Mouse (Mus musculus) thymus, postnatal 0 days (tissue): ENCODE measurements around the gene Fbxw16. TPM values are rescaled to one million over a fixed set of nuclear protein-coding genes. Genes with fewer than 3 reads are reported as not detected.
"Not testable (repeated sequence)": the region's sequence is repeated elsewhere in the genome, so short reads cannot be mapped to it uniquely, and the experiment has no call there.

Experiments used
- DNase-seq: peaks from one replicate; pipeline ENCODE4 v3.0.0-alpha.2; 2015; ENCODE audit warnings: low spot score
- polyA plus RNA-seq: library from polyadenylated mRNA; unstranded; fragments of >200 nt; fragmentation: Nextera tagmentation; extraction: Ambion mirVana; gene quantifications from 2 replicates; pipeline ENCODE4 v1.2.1, GENCODE M21; 2015

The Fbxw16 gene
- not detected in 2 replicates for polyA plus RNA-seq

GRCm38 (mm10) chr9:109449040-109449439, at the start of gene Fbxw16:
TSS of gene Fbxw16 (minus strand) at chr9:109449140.
- no peak for DNase-seq

- not testable (repeated sequence) for DNase-seq
Measured at GRCm38 (mm10) chr9:109495775-109496174, 46.8 kb upstream of the Fbxw16 start, which contains the start of gene Fbxw19. TSS of gene Fbxw19 (minus strand) at chr9:109495875.

GRCm38 (mm10) chr9:109432956-109433355, 16.0 kb downstream of the Fbxw16 start:
- DNase-seq = no peak

GRCm38 (mm10) chr9:109404196-109404595, 44.7 kb downstream of the Fbxw16 start, which contains the start of gene Fbxw22:
TSS of gene Fbxw22 (minus strand) at chr9:109404296.
- not testable (repeated sequence) for DNase-seq

Other genes with a start within 250 kb of the Fbxw16 start
- gene Fbxw20, start 214.4 kb downstream of the Fbxw16 start, polyA plus RNA-seq = not detected in 2 replicates
- not detected in 2 replicates for gene Fbxw14, start 161.5 kb downstream of the Fbxw16 start, polyA plus RNA-seq
- gene Fbxw28, start 109.5 kb downstream of the Fbxw16 start, polyA plus RNA-seq = not detected in 2 replicates
- not detected in 2 replicates for gene Fbxw22, start 44.8 kb downstream of the Fbxw16 start, polyA plus RNA-seq
- not detected in 2 replicates for gene Fbxw19, start 46.7 kb upstream of the Fbxw16 start, polyA plus RNA-seq
- not detected in 2 replicates for gene Fbxw15, start 119.1 kb upstream of the Fbxw16 start, polyA plus RNA-seq
- 0.08 TPM in 1 of 2 replicates, not detected in the other for gene Fbxw24, start 176.9 kb upstream of the Fbxw16 start, polyA plus RNA-seq
- not detected in 2 replicates for gene Fbxw25, start 215.5 kb upstream of the Fbxw16 start, polyA plus RNA-seq